Mouse (Mus musculus): Measurements from ENCODE around the gene Arntl.

DNA sequence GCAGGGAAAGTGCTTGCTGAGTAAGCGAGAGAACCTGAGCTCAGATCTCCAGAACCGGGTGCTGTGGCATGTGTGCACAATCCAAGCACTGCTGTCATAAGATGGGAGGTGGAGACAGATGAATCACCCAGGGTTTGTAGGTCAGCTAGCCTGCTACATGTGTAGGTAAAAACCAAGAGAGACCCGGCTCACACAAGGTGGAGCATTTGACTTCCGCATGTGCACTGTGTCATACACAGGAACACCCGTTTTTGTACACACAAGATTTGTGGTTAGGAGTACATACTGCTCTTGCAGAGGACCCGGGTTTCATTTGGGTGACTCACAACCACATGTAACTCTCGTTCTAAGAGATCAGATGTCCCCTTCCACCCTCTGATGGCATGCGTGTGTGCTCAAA lies 23.5 kb upstream of the Arntl start:
- TF ChIP-seq CTCF (conservative IDR thresholded peaks at IDR 0.05; ENCODE audit: insufficient read depth, insufficient read length, low read depth, low read length) (no peak), POLR2A (IDR thresholded peaks at IDR 0.05; ENCODE audit: low read depth, low read length) (no peak)
